Mouse (Mus musculus): ENCODE results near the gene Kmo. TPM values are rescaled to one million over a fixed set of nuclear protein-coding genes. Genes with fewer than 3 reads are reported as not detected.
A peak's percentile ranks its signal among the peaks of the same experiment; 100 is the strongest.

Gene Kmo
- polyA plus RNA-seq, 1 experiment from 2014 or later = 0.49 TPM

DNA sequence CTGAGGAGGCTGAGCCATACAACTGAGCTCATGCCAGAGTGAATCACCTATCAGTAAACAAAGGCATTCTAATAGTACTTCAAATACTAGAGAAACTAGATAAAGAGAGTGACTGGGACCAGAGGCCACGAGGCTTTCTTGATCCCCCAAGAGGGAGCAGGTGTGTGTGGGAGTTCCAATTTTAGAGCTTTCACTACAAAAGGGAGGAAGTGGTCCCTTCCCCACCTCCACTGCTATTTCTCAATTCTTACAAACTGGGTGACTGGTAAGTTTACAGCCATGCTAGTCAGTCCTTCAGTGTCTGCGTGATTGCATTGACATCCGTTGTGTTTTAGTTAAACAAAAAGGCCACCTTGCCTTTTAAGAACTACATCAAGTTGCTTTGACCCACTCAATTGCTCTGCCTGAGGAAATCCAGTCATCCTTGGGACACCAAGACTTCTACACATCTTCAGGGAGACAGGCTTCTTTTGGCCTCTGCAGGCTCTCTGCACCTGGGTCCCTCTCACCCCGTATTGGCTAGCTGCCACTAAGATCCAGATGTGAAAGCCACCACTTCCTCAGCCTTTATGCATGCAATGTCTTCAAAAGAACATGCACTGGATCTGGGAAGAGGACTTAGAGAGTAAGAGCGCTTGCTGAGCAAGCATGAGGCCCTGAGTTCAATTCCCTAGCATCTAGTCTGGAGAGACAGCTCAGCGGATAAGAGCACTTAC, 20.4 kb downstream of the Kmo start:
- Histone ChIP-seq H3K9me3 (replicated peaks; ENCODE audit: low read length) (no peaks in the 10 kb centered on the region), H3K9ac (ENCODE audit: low read depth, low read length) (no peak overlapping the region), H3K27me3 (ENCODE audit: insufficient read depth, low read length) (no peaks in the 10 kb centered on the region), H3K4me1 (replicated peaks; ENCODE audit: insufficient read depth, low read length) (no peaks in the 10 kb centered on the region), H3K36me3 (ENCODE audit: insufficient read depth, low read length) (no peaks in the 10 kb centered on the region), H3K4me2 (ENCODE audit: low read length) (no peak overlapping the region), H3K4me3 (replicated peaks; ENCODE audit: low read depth, low read length) (no peak overlapping the region), H3K27ac (no peak overlapping the region)
- no peak for DNase-seq (ENCODE audit: low spot score)
- no peak for ATAC-seq (replicated peaks; ENCODE audit: low FRiP score, low read depth)
- TF ChIP-seq CTCF (IDR thresholded peaks at IDR 0.05; ENCODE audit: low read depth) = no peak
- 75% methylated on average over 6 of the region's 6 CpGs for WGBS

DNA sequence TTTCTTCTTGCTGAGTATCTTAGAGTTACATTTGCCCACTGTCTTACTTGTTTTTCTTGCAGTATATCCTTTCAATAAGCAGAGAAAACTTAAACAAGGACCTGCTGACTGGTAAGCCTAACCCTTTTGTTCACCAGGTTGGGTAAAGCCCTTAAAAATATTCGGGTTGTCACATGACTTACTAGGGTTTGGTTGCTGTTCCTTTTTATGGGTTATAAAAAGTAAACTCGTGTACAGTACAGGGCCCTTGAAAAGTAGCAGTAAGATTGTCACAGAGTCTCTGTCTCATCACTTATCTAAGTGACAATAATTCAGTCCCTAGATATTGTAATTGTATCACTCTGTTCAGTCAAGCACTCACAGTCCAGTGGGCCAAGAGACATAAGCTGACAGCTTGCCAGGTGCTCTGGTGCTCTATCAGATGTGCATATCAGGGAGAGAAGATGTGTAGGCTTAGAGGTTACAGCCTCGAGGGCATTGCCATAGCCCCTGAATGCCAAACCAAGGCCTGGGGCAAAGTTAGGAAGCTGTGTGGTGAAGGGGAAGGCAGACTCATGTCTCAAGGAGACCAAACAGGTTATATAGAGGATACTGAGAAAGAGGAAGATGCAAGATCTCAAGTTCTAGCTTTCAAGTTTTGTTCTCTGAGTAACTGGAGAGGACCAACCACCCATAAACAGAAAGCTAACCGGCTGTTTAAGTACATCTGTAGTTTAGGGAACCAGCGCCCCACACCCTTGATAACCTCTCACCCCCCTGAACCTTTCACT, 23.5 kb downstream of the Kmo start:
- no peak for TF ChIP-seq CTCF (IDR thresholded peaks at IDR 0.05; ENCODE audit: low read depth)
- H3K4me3 ChIP-seq (replicated peaks; ENCODE audit: low read depth, low read length) = no peak overlapping the region
- DNase-seq (ENCODE audit: low spot score) = no peak
- no peak overlapping the region for H3K4me2 ChIP-seq (ENCODE audit: low read length)
- no peak for ATAC-seq (replicated peaks; ENCODE audit: low FRiP score, low read depth)
- no peaks in the 10 kb centered on the region for H3K4me1 ChIP-seq (replicated peaks; ENCODE audit: insufficient read depth, low read length)
- no peaks in the 10 kb centered on the region for H3K36me3 ChIP-seq (ENCODE audit: insufficient read depth, low read length)
- 60% methylated on average over 5 of the region's 5 CpGs for WGBS
- H3K27ac ChIP-seq = no peak overlapping the region
- no peaks in the 10 kb centered on the region for H3K27me3 ChIP-seq (ENCODE audit: insufficient read depth, low read length)
- H3K9ac ChIP-seq (ENCODE audit: low read depth, low read length) = no peak overlapping the region
- no peaks in the 10 kb centered on the region for H3K9me3 ChIP-seq (replicated peaks; ENCODE audit: low read length)

DNA sequence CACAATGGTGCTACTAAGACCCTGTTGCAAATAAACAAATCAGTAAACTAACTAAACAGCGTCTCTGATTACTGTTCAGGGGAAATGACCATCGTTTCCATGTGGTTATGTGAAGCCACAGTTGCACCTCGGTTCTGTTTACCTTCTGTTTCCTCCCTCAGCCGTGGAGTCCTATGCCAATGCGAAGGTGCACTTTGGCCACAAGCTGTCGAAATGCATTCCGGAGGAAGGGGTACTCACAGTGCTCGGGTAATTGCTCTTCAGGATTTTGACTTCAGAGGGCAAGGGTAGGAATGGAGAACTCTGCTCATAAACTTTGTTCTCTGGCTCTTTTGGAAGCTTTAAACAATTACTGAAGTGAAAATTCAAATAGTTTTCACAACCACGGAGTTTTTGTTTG, 26.8 kb downstream of the Kmo start:
- Histone ChIP-seq H3K36me3 (ENCODE audit: insufficient read depth, low read length) (no peaks in the 10 kb centered on the region), H3K4me1 (replicated peaks; ENCODE audit: insufficient read depth, low read length) (no peaks in the 10 kb centered on the region), H3K4me3 (replicated peaks; ENCODE audit: low read depth, low read length) (no peak overlapping the region), H3K9ac (ENCODE audit: low read depth, low read length) (no peak overlapping the region), H3K27me3 (ENCODE audit: insufficient read depth, low read length) (no peaks in the 10 kb centered on the region), H3K27ac (no peak overlapping the region), H3K9me3 (replicated peaks; ENCODE audit: low read length) (no peaks in the 10 kb centered on the region), H3K4me2 (ENCODE audit: low read length) (no peak overlapping the region)
- 34% methylated on average over 9 of the region's 9 CpGs for WGBS
- TF ChIP-seq CTCF (IDR thresholded peaks at IDR 0.05; ENCODE audit: low read depth) = no peak
- ATAC-seq (replicated peaks; ENCODE audit: low FRiP score, low read depth) = 0 out of 2 replicates have a peak, but pooled peaks have one; percentile 54
- peak; percentile 12 for DNase-seq (ENCODE audit: low spot score)

DNA sequence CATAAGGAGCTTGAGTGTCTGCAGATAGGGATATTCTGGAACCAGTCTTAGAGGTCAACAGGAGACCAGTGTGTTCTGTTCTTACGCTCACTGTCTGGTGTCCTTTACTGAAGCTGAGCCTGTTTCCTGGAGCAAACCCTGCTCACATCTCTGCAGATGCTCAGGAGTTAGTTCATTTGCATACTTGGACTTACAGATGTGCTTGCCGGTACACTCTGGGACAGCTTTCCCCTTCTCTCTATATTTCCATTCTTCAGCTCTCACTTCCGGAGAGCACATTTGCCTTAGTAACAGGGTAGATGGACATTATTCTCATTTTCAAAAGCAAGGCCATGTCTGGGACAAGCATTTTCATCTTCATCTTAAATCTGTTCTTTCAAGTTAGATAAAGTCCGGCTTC, 28.4 kb downstream of the Kmo start:
- 92% methylated on average over 4 of the region's 4 CpGs for WGBS
- H3K36me3 ChIP-seq (ENCODE audit: insufficient read depth, low read length) = no peaks in the 10 kb centered on the region
- DNase-seq (ENCODE audit: low spot score) = no peak
- TF ChIP-seq CTCF (IDR thresholded peaks at IDR 0.05; ENCODE audit: low read depth) = no peak
- no peak overlapping the region for H3K4me3 ChIP-seq (replicated peaks; ENCODE audit: low read depth, low read length)
- no peaks in the 10 kb centered on the region for H3K4me1 ChIP-seq (replicated peaks; ENCODE audit: insufficient read depth, low read length)
- no peak overlapping the region for H3K9ac ChIP-seq (ENCODE audit: low read depth, low read length)
- H3K4me2 ChIP-seq (ENCODE audit: low read length) = no peak overlapping the region
- no peak for ATAC-seq (replicated peaks; ENCODE audit: low FRiP score, low read depth)
- no peaks in the 10 kb centered on the region for H3K27me3 ChIP-seq (ENCODE audit: insufficient read depth, low read length)
- no peaks in the 10 kb centered on the region for H3K9me3 ChIP-seq (replicated peaks; ENCODE audit: low read length)
- no peak overlapping the region for H3K27ac ChIP-seq

DNA sequence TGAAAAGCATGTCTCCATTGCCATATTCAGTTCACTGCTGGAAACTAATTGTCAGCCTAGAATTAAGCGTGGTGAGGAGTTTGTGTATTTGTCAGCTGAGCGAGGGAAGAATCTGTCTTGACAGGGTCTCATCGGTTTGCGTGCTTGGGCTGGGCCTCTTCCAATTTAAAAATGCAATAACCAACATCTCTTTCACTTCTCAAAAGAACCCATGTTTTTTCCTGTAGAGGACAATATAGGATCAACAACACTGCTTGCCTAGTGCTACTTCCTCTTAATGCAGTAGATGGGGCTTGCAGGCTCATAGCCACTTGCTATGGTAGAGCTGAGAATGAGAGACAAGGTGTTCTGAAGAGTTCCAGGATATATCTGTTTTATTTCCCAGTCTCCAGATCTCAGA, 39.7 kb downstream of the Kmo start:
- H3K4me2 ChIP-seq (ENCODE audit: low read length) = no peak overlapping the region
- TF ChIP-seq CTCF (IDR thresholded peaks at IDR 0.05; ENCODE audit: low read depth) = no peak
- H3K9ac ChIP-seq (ENCODE audit: low read depth, low read length) = no peak overlapping the region
- no peak for ATAC-seq (replicated peaks; ENCODE audit: low FRiP score, low read depth)
- no peaks in the 10 kb centered on the region for H3K36me3 ChIP-seq (ENCODE audit: insufficient read depth, low read length)
- WGBS = 91% methylated on average over 4 of the region's 4 CpGs
- H3K9me3 ChIP-seq (replicated peaks; ENCODE audit: low read length) = no peaks in the 10 kb centered on the region
- H3K4me3 ChIP-seq (replicated peaks; ENCODE audit: low read depth, low read length) = no peak overlapping the region
- no peaks in the 10 kb centered on the region for H3K27me3 ChIP-seq (ENCODE audit: insufficient read depth, low read length)
- H3K4me1 ChIP-seq (replicated peaks; ENCODE audit: insufficient read depth, low read length) = no peaks in the 10 kb centered on the region
- no peak for DNase-seq (ENCODE audit: low spot score)
- H3K27ac ChIP-seq = no peak overlapping the region

DNA sequence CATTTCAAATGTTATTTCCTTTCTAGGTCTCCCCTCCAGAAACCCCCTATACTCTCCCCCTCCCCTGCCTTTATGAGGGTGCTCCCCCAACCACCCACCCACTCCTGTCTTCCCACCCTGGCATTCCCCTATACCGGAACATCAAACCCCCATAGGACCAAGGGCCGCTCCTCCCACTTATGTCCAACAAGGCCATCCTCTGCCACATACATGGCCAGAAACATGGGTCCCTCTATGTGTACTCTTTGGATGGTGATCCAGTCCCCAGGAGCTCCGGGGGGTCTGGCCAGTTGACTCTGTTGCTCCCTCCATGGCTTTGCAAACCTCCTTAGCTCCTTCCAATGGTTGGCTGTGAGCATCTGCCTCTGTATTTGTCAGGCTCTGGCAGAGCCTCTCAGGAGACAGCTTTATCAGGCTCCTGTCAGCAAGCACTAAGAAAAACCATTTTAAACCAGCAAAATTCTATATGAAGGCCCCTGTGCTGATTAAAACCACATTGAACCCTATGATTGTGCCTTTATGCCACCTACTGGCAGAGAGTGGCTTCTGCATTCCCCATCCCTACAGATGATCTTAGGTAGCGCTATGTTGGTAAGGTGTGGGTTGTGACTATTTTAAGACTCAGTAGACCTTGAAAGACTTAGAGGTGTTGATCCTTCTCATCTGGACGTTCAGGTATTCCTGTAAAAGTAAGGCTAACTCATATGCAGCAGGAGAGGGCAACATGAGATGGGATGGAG, 48.7 kb downstream of the Kmo start:
- Histone ChIP-seq H3K9ac (ENCODE audit: low read depth, low read length) (no peak overlapping the region), H3K4me2 (ENCODE audit: low read length) (no peak overlapping the region), H3K9me3 (replicated peaks; ENCODE audit: low read length) (no peaks in the 10 kb centered on the region), H3K27me3 (ENCODE audit: insufficient read depth, low read length) (no peaks in the 10 kb centered on the region), H3K4me3 (replicated peaks; ENCODE audit: low read depth, low read length) (no peak overlapping the region), H3K36me3 (ENCODE audit: insufficient read depth, low read length) (no peaks in the 10 kb centered on the region), H3K27ac (no peak overlapping the region), H3K4me1 (replicated peaks; ENCODE audit: insufficient read depth, low read length) (no peaks in the 10 kb centered on the region)
- peak; percentile 79 for TF ChIP-seq CTCF (IDR thresholded peaks at IDR 0.05; ENCODE audit: low read depth)
- WGBS = 70% methylated on average over 5 of the region's 5 CpGs
- DNase-seq (ENCODE audit: low spot score) (peak; percentile 54), ATAC-seq (replicated peaks; ENCODE audit: low FRiP score, low read depth) (0 out of 2 replicates have a peak, but pooled peaks have one; percentile 65)
